Mouse (Mus musculus) myocyte (in vitro differentiated cells): ENCODE results near the gene Flrt2.

Experiments used
- MAX ChIP-seq: IDR thresholded peaks from one replicate; pipeline ENCODE4 v1.6.1; 2011; ENCODE audit warnings: low read depth, mild to moderate bottlenecking, control low read depth
- MYOD1 ChIP-seq, 3 experiments: IDR thresholded peaks; one replicate each; pipeline ENCODE4 v1.6.1; 2011; ENCODE audit warnings: control low read depth in 2 of 3, low read depth in 2 of 3, mild to moderate bottlenecking in 2 of 3, moderate library complexity in 1 of 3; ENCODE audit not compliant: insufficient read length in 2 of 3, control insufficient read depth in 1 of 3
- MYOG ChIP-seq, 3 experiments: IDR thresholded peaks; one replicate each; pipeline ENCODE4 v1.6.1; 2011; ENCODE audit warnings: control low read depth in 2 of 3, low read depth in 2 of 3, mild to moderate bottlenecking in 2 of 3; ENCODE audit not compliant: insufficient read length in 2 of 3, control insufficient read depth in 1 of 3, insufficient read depth in 1 of 3
- POLR2A ChIP-seq: IDR thresholded peaks from one replicate; pipeline ENCODE4 v1.6.1; 2011; ENCODE audit warnings: low read depth, mild to moderate bottlenecking, control low read depth, moderate library complexity; ENCODE audit not compliant: insufficient read length
- POLR2AphosphoS2 ChIP-seq: IDR thresholded peaks from one replicate; pipeline ENCODE4 v1.6.1; 2011; ENCODE audit warnings: low read depth, control low read depth; ENCODE audit not compliant: insufficient read length
- SRF ChIP-seq: IDR thresholded peaks from one replicate; pipeline ENCODE4 v1.6.1; 2011; ENCODE audit warnings: low read depth; ENCODE audit not compliant: control insufficient read depth, insufficient read length
- TCF12 ChIP-seq: IDR thresholded peaks from one replicate; pipeline ENCODE4 v1.6.1; 2011; ENCODE audit warnings: mild to moderate bottlenecking, control low read depth; ENCODE audit not compliant: poor library complexity, insufficient read depth, severe bottlenecking
- TCF3 ChIP-seq: IDR thresholded peaks from one replicate; pipeline ENCODE4 v1.6.1; 2011; ENCODE audit warnings: low read depth, control low read depth; ENCODE audit not compliant: insufficient read length
- USF1 ChIP-seq: IDR thresholded peaks from one replicate; pipeline ENCODE4 v1.6.1; 2011; ENCODE audit warnings: low read depth, mild to moderate bottlenecking, control low read depth, moderate library complexity

GRCm38 (mm10) chr12:95667296-95667695 lies 24.7 kb upstream of the Flrt2 start:
- TF ChIP-seq POLR2A: no peak
- no peak for TF ChIP-seq MYOD1 (IDR thresholded peaks at IDR 0.05; ENCODE audit: control insufficient read depth in 1 of 3, insufficient read length in 2 of 3, low read depth in 2 of 3)
- TF ChIP-seq POLR2AphosphoS2: no peak
- TF ChIP-seq TCF12: no peak
- TF ChIP-seq MYOG (IDR thresholded peaks at IDR 0.05; ENCODE audit: control insufficient read depth in 1 of 3, insufficient read depth in 1 of 3, insufficient read length in 2 of 3, low read depth in 2 of 3): no peak
- no peak for TF ChIP-seq USF1
- TF ChIP-seq TCF3: no peak
- TF ChIP-seq MAX: no peak
- TF ChIP-seq SRF: no peak
